Mouse (Mus musculus) kidney, embryonic 15.5 days (tissue): ENCODE results near the gene Ap5s1. TPM values are rescaled to one million over a fixed set of nuclear protein-coding genes. Genes with fewer than 3 reads are reported as not detected.

Source experiments
- ATAC-seq: fragments of 200-750 bp; cut with Nextera tagmentation; replicated peaks from 2 replicates; pipeline ENCODE4 v1.8.0; 2017; ENCODE audit warnings: moderate TSS enrichment; ENCODE audit not compliant: low FRiP score
- H3K27ac ChIP-seq: fragments of 300-500 bp; sonication (generic); 2 replicates; pipeline ENCODE4 v1.5.1; 2015; ENCODE audit warnings: mild to moderate bottlenecking, inconsistent platforms
- H3K27me3 ChIP-seq: fragments of 300-500 bp; sonication (generic); 2 replicates; pipeline ENCODE4 v1.6.1; 2015; ENCODE audit warnings: inconsistent platforms
- H3K36me3 ChIP-seq: fragments of 300-500 bp; sonication (generic); 2 replicates; pipeline ENCODE4 v1.6.1; 2015; ENCODE audit warnings: inconsistent platforms
- H3K4me1 ChIP-seq: fragments of 300-500 bp; sonication (generic); 2 replicates; pipeline ENCODE4 v1.6.1; 2015; ENCODE audit warnings: inconsistent platforms
- H3K4me2 ChIP-seq: fragments of 300-500 bp; sonication (generic); 2 replicates; pipeline ENCODE4 v1.6.1; 2015; ENCODE audit warnings: moderate library complexity, mild to moderate bottlenecking, inconsistent platforms
- H3K4me3 ChIP-seq: fragments of 300-500 bp; sonication (generic); replicated peaks from 2 replicates; pipeline ENCODE4 v1.5.1; 2015; ENCODE audit warnings: mild to moderate bottlenecking, inconsistent platforms
- H3K9ac ChIP-seq: fragments of 300-500 bp; sonication (generic); 2 replicates; pipeline ENCODE4 v1.6.1; 2015; ENCODE audit warnings: mild to moderate bottlenecking, inconsistent platforms
- H3K9me3 ChIP-seq: fragments of 300-500 bp; sonication (generic); replicated peaks from 2 replicates; pipeline ENCODE4 v1.6.1; 2016; ENCODE audit warnings: inconsistent platforms
- WGBS: fragments of 180-500 bp; shearing (Covaris S2); methylation state at CpG from one replicate; pipeline ENCODE4 v1.1.7; 2015; ENCODE audit warnings: mixed read lengths; 5-methylcytosine and 5-hydroxymethylcytosine counted together
- polyA plus RNA-seq: library from polyadenylated mRNA; unstranded; fragments of >200 nt; fragmentation: Nextera tagmentation; extraction: Ambion mirVana; gene quantifications from 2 replicates; pipeline ENCODE4 v1.2.1, GENCODE M21; 2015

The Ap5s1 gene
- polyA plus RNA-seq, 1 experiment from 2014 or later, result 25.6 TPM

GRCm38 (mm10) chr2:131175286-131175944, 31.5 kb upstream of the Ap5s1 start:
- Histone ChIP-seq H3K4me1 (peaks cover 68% of the 10 kb centered on the region), H3K4me2 (0 out of 2 replicates have a peak overlapping the region, but pooled peaks have one; percentile 92), H3K9ac (no peak overlapping the region), H3K9me3 (no peaks in the 10 kb centered on the region), H3K27me3 (peaks cover 38% of the 10 kb centered on the region), H3K36me3 (0 out of 2 replicates have a peak, but pooled peaks cover 10% of the 10 kb centered on the region), H3K27ac (peak overlapping the region; percentile 76), H3K4me3 (no peak overlapping the region)
- 72% methylated on average over 3 of the region's 3 CpGs for WGBS
- no peak for ATAC-seq

GRCm38 (mm10) chr2:131175945-131176309, 31.0 kb upstream of the Ap5s1 start:
- Histone ChIP-seq H3K4me3 (no peak overlapping the region), H3K9ac (no peak overlapping the region), H3K4me1 (peaks cover 65% of the 10 kb centered on the region), H3K4me2 (peak overlapping the region; percentile 92), H3K36me3 (0 out of 2 replicates have a peak, but pooled peaks cover 10% of the 10 kb centered on the region), H3K27ac (peak overlapping the region; percentile 76), H3K27me3 (peaks cover 33% of the 10 kb centered on the region), H3K9me3 (no peaks in the 10 kb centered on the region)
- ATAC-seq, result no peak
- WGBS, result 94% methylated on average over 1 of the region's 1 CpGs

- H3K27ac ChIP-seq, result peak overlapping the region; percentile 76
- peak overlapping the region; percentile 5; the same call in 1 of the 2 replicates for H3K4me3 ChIP-seq
- H3K9me3 ChIP-seq, result no peaks in the 10 kb centered on the region
- peak; percentile 15; the same call in 1 of the 2 replicates for ATAC-seq
- H3K27me3 ChIP-seq, result peaks cover 28% of the 10 kb centered on the region
- H3K4me2 ChIP-seq, result peak overlapping the region; percentile 92
- H3K9ac ChIP-seq, result no peak overlapping the region; the same call in 1 of the 2 replicates
- whole genome bisulfite sequencing, result 58% methylated on average over 5 of the region's 5 CpGs
- 0 out of 2 replicates have a peak, but pooled peaks cover 10% of the 10 kb centered on the region for H3K36me3 ChIP-seq
- peaks cover 60% of the 10 kb centered on the region for H3K4me1 ChIP-seq
Measured at GRCm38 (mm10) chr2:131176491-131176890, 30.4 kb upstream of the Ap5s1 start.

GRCm38 (mm10) chr2:131177932-131178331, 28.9 kb upstream of the Ap5s1 start:
- Histone ChIP-seq H3K4me3 (peak overlapping the region; percentile 64), H3K27ac (peak overlapping the region; percentile 76; the same call in 1 of the 2 replicates), H3K9ac (peak overlapping the region; percentile 86), H3K4me1 (peaks cover 54% of the 10 kb centered on the region), H3K4me2 (peak overlapping the region; percentile 92), H3K9me3 (no peaks in the 10 kb centered on the region), H3K36me3 (0 out of 2 replicates have a peak, but pooled peaks cover 10% of the 10 kb centered on the region), H3K27me3 (peaks cover 13% of the 10 kb centered on the region)
- 77% methylated on average over 9 of the region's 9 CpGs for WGBS
- ATAC-seq, result no peak

GRCm38 (mm10) chr2:131178828-131179245, 28.0 kb upstream of the Ap5s1 start:
- Histone ChIP-seq H3K4me3 (peak overlapping the region; percentile 64), H3K4me1 (peaks cover 54% of the 10 kb centered on the region), H3K27me3 (peaks cover 4% of the 10 kb centered on the region), H3K9me3 (no peaks in the 10 kb centered on the region), H3K9ac (peak overlapping the region; percentile 86), H3K27ac (peak overlapping the region; percentile 88), H3K36me3 (0 out of 2 replicates have a peak, but pooled peaks cover 10% of the 10 kb centered on the region), H3K4me2 (peak overlapping the region; percentile 92)
- no peak for ATAC-seq
- 31% methylated on average over 26 of the region's 26 CpGs for WGBS

GRCm38 (mm10) chr2:131179246-131179886, 27.5 kb upstream of the Ap5s1 start:
- under 1% methylated on average over 67 of the region's 67 CpGs for whole genome bisulfite sequencing
- H3K9ac ChIP-seq, result peak overlapping the region; percentile 86
- H3K4me2 ChIP-seq, result peak overlapping the region; percentile 92
- H3K4me1 ChIP-seq, result peaks cover 49% of the 10 kb centered on the region
- 0 out of 2 replicates have a peak, but pooled peaks cover 10% of the 10 kb centered on the region for H3K36me3 ChIP-seq
- no peaks in the 10 kb centered on the region for H3K27me3 ChIP-seq
- ATAC-seq, result peak; percentile 52
- peak overlapping the region; percentile 64 for H3K4me3 ChIP-seq
- H3K27ac ChIP-seq, result peak overlapping the region; percentile 88
- H3K9me3 ChIP-seq, result no peaks in the 10 kb centered on the region

GRCm38 (mm10) chr2:131179990-131180587, 26.8 kb upstream of the Ap5s1 start, which contains the start of gene Cenpb:
Gene Cenpb (minus strand): TSS chr2:131180067.
- peak; percentile 84 for ATAC-seq
- Histone ChIP-seq H3K4me2 (peak within 1 kb of the TSS; percentile 92), H3K27me3 (no peaks in the 10 kb centered on the region), H3K4me1 (peaks cover 43% of the 10 kb centered on the region), H3K27ac (peak within 1 kb of the TSS; percentile 88), H3K4me3 (peak within 1 kb of the TSS; percentile 64), H3K9ac (peak within 1 kb of the TSS; percentile 86), H3K36me3 (0 out of 2 replicates have a peak, but pooled peaks cover 9% of the 10 kb centered on the region), H3K9me3 (no peaks in the 10 kb centered on the region)
- 4% methylated on average over 29 of the region's 57 CpGs for WGBS

GRCm38 (mm10) chr2:131186343-131186742, 20.5 kb upstream of the Ap5s1 start:
- Histone ChIP-seq H3K4me2 (peak overlapping the region; percentile 76), H3K36me3 (peaks cover 4% of the 10 kb centered on the region), H3K27ac (peak overlapping the region; percentile 87), H3K4me1 (peaks cover 49% of the 10 kb centered on the region), H3K4me3 (peak overlapping the region; percentile 68), H3K27me3 (no peaks in the 10 kb centered on the region), H3K9me3 (no peaks in the 10 kb centered on the region), H3K9ac (peak overlapping the region; percentile 70)
- WGBS, result 3% methylated on average over 14 of the region's 14 CpGs
- no peak for ATAC-seq

GRCm38 (mm10) chr2:131186771-131187601, 19.9 kb upstream of the Ap5s1 start, which contains the start of the genes Cdc25b and Spef1:
Gene Cdc25b (plus strand): TSS chr2:131186949.
Gene Spef1 (minus strand): TSS chr2:131187282.
- no peaks in the 10 kb centered on the region for H3K27me3 ChIP-seq

GRCm38 (mm10) chr2:131187602-131187922, 19.3 kb upstream of the Ap5s1 start:
- no peak for ATAC-seq
- peak overlapping the region; percentile 68 for H3K4me3 ChIP-seq
- H3K4me2 ChIP-seq, result peak overlapping the region; percentile 76
- peaks cover 14% of the 10 kb centered on the region for H3K36me3 ChIP-seq
- H3K4me1 ChIP-seq, result peaks cover 51% of the 10 kb centered on the region
- 22% methylated on average over 3 of the region's 3 CpGs for WGBS
- no peaks in the 10 kb centered on the region for H3K27me3 ChIP-seq
- H3K27ac ChIP-seq, result peak overlapping the region; percentile 87
- no peaks in the 10 kb centered on the region for H3K9me3 ChIP-seq
- peak overlapping the region; percentile 70 for H3K9ac ChIP-seq

More at GRCm38 (mm10) chr2:131186771-131187601, 19.9 kb upstream of the Ap5s1 start, which contains the start of the genes Cdc25b and Spef1:
- ATAC-seq, result peak; percentile 87
- Histone ChIP-seq H3K4me2 (peak within 1 kb of the TSS; percentile 76), H3K4me3 (peak within 1 kb of the TSS; percentile 68), H3K9ac (peak within 1 kb of the TSS; percentile 70), H3K27ac (peak within 1 kb of the TSS; percentile 87), H3K36me3 (peaks cover 10% of the 10 kb centered on the region), H3K4me1 (peaks cover 51% of the 10 kb centered on the region), H3K9me3 (no peaks in the 10 kb centered on the region)
- under 1% methylated on average over 42 of the region's 43 CpGs for WGBS

- ATAC-seq, result no peak
- H3K4me1 ChIP-seq, result peaks cover 51% of the 10 kb centered on the region
- no peaks in the 10 kb centered on the region for H3K27me3 ChIP-seq
- no peak overlapping the region for H3K27ac ChIP-seq
- no peak overlapping the region for H3K4me3 ChIP-seq
- H3K4me2 ChIP-seq, result peak overlapping the region; percentile 76
- H3K9me3 ChIP-seq, result no peaks in the 10 kb centered on the region
- H3K9ac ChIP-seq, result 0 out of 2 replicates have a peak overlapping the region, but pooled peaks have one; percentile 70
- WGBS, result 90% methylated on average over 5 of the region's 5 CpGs
- peaks cover 22% of the 10 kb centered on the region for H3K36me3 ChIP-seq
Measured at GRCm38 (mm10) chr2:131188311-131188710, 18.6 kb upstream of the Ap5s1 start.
